Mouse (Mus musculus): Measurements from ENCODE around the gene Grik2. TPM values are rescaled to one million over a fixed set of nuclear protein-coding genes. Genes with fewer than 3 reads are reported as not detected.

Grik2 gene
- polyA plus RNA-seq, 1 experiment from 2014 or later = 1.8 TPM

DNA sequence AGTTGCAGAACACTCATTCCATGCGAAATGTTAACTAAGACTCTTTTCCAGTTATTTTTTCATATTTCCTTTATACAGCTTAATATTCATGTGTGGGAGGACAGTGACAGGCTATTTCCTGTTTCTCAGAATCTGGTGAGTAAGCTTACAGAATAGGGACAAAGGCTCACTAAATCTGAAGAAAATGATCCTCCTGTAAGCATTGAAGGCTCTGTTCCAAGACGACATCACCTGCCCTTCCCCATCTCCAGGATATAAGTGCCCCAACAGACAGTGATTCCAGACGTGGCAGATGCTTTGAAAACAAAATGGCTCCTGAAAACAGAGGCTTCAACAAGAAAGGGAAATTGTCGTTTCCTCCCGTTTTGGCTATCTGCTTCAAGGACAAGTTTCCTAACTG lies 71.7 kb downstream of the Grik2 start:
- Histone ChIP-seq H3K27me3 (ENCODE audit: insufficient read depth, low read length) (no peaks in the 10 kb centered on the region), H3K4me3 (replicated peaks; ENCODE audit: low read depth, low read length) (no peak overlapping the region), H3K4me1 (replicated peaks; ENCODE audit: insufficient read depth, low read length) (no peaks in the 10 kb centered on the region), H3K4me2 (ENCODE audit: low read length) (no peak overlapping the region), H3K27ac (no peak overlapping the region), H3K9ac (ENCODE audit: low read depth, low read length) (no peak overlapping the region), H3K9me3 (replicated peaks; ENCODE audit: low read length) (no peaks in the 10 kb centered on the region), H3K36me3 (ENCODE audit: insufficient read depth, low read length) (no peaks in the 10 kb centered on the region)
- ATAC-seq (replicated peaks; ENCODE audit: low FRiP score, low read depth) (no peak), DNase-seq (ENCODE audit: low spot score) (peak; percentile 10)
- WGBS = 53% methylated on average over 5 of the region's 5 CpGs
- no peak for TF ChIP-seq CTCF (IDR thresholded peaks at IDR 0.05; ENCODE audit: low read depth)

DNA sequence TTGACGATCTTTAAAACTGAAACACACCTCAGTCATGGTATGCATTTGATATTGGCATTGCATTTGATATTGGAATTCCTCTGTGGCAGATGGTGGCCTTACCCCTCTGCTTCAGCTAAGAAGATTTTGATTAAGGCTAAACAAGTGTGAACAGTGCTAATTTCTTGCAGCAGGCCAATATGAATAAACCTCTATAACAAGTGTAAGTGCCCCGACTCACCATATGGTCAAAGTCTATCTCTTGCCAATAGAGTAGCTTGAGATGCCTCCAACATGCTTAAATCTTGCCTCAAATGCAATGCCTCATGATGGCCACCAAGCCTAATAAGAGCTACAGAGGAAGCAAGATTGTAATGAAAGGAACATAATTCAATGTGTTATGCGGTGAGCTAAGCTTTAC lies 78.8 kb downstream of the Grik2 start:
- DNase-seq (ENCODE audit: low spot score) = no peak
- no peak overlapping the region for H3K4me2 ChIP-seq (ENCODE audit: low read length)
- 92% methylated on average over 3 of the region's 3 CpGs for WGBS
- no peaks in the 10 kb centered on the region for H3K27me3 ChIP-seq (ENCODE audit: insufficient read depth, low read length)
- H3K4me1 ChIP-seq (replicated peaks; ENCODE audit: insufficient read depth, low read length) = no peaks in the 10 kb centered on the region
- TF ChIP-seq CTCF (IDR thresholded peaks at IDR 0.05; ENCODE audit: low read depth) = no peak
- H3K4me3 ChIP-seq (replicated peaks; ENCODE audit: low read depth, low read length) = no peak overlapping the region
- no peak overlapping the region for H3K9ac ChIP-seq (ENCODE audit: low read depth, low read length)
- no peak overlapping the region for H3K27ac ChIP-seq
- H3K9me3 ChIP-seq (replicated peaks; ENCODE audit: low read length) = no peaks in the 10 kb centered on the region
- ATAC-seq (replicated peaks; ENCODE audit: low FRiP score, low read depth) = no peak
- no peaks in the 10 kb centered on the region for H3K36me3 ChIP-seq (ENCODE audit: insufficient read depth, low read length)

DNA sequence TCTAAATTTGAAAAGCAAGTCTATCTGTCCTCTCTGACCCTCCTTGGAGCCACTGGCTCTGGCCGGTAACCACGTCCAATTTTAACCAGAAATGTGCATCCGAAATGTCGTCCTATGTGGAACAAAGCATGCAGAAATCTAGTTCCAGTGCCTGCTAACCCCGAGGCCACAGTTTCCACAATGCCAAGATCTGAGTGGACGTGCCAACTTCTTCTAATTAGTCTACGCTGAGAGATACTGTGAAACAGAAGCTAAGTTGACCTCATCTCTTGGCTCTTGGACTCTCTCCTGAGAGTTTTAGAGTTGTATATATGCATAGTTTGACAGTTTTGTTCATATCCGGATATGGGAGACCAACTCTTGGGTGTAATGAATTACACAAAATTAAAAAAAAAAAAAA lies 84.1 kb downstream of the Grik2 start:
- no peaks in the 10 kb centered on the region for H3K36me3 ChIP-seq (ENCODE audit: insufficient read depth, low read length)
- H3K4me2 ChIP-seq (ENCODE audit: low read length) = no peak overlapping the region
- no peak for TF ChIP-seq CTCF (IDR thresholded peaks at IDR 0.05; ENCODE audit: low read depth)
- no peaks in the 10 kb centered on the region for H3K4me1 ChIP-seq (replicated peaks; ENCODE audit: insufficient read depth, low read length)
- no peaks in the 10 kb centered on the region for H3K27me3 ChIP-seq (ENCODE audit: insufficient read depth, low read length)
- DNase-seq (ENCODE audit: low spot score) (no peak), ATAC-seq (replicated peaks; ENCODE audit: low FRiP score, low read depth) (no peak)
- H3K27ac ChIP-seq = no peak overlapping the region
- no peaks in the 10 kb centered on the region for H3K9me3 ChIP-seq (replicated peaks; ENCODE audit: low read length)
- WGBS = 89% methylated on average over 8 of the region's 8 CpGs
- H3K9ac ChIP-seq (ENCODE audit: low read depth, low read length) = no peak overlapping the region
- no peak overlapping the region for H3K4me3 ChIP-seq (replicated peaks; ENCODE audit: low read depth, low read length)

DNA sequence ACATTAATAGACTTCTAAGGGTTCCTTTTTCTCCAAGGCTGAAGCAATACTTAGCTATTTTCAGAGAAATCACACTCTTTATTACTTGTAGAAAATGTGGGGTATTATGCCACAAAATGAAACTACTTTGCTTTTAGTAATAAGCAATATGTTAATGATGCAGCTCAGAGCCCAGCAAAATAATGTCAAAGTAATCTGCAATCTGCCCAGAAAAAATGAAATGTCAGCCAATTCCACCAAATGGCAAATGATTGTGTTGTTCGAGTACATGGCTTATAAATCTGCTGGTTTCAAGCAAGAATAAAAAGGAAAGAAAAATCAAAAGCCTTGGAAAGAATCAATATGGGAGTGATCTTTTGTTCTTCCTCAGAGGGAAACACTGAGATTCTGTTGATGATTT lies 136.2 kb downstream of the Grik2 start:
- DNase-seq (ENCODE audit: low spot score) (no peak), ATAC-seq (replicated peaks; ENCODE audit: low FRiP score, low read depth) (no peak)
- Histone ChIP-seq H3K27ac (no peak overlapping the region), H3K4me1 (replicated peaks; ENCODE audit: insufficient read depth, low read length) (no peaks in the 10 kb centered on the region), H3K4me3 (replicated peaks; ENCODE audit: low read depth, low read length) (no peak overlapping the region), H3K36me3 (ENCODE audit: insufficient read depth, low read length) (no peaks in the 10 kb centered on the region), H3K4me2 (ENCODE audit: low read length) (no peak overlapping the region), H3K9me3 (replicated peaks; ENCODE audit: low read length) (no peaks in the 10 kb centered on the region), H3K9ac (ENCODE audit: low read depth, low read length) (no peak overlapping the region), H3K27me3 (ENCODE audit: insufficient read depth, low read length) (no peaks in the 10 kb centered on the region)
- 62% methylated on average over 1 of the region's 1 CpGs for WGBS
- no peak for TF ChIP-seq CTCF (IDR thresholded peaks at IDR 0.05; ENCODE audit: low read depth)

DNA sequence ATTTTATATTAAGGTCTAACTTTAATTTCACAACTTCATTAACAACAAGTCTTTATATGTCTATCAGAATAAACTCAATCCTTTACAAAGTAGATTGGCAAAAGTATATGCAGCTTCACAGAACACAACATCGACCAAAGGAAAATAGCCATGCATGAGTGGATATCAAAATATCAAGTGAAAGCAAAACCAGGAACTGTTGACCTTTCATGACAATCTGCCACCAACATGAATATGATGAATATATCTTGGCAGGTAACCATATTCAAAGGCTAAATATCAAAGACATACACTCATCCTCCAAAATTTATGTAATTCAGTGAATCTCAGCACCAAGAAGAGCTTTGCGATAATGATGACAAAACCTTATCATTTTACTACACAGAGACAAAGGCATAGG lies 141.4 kb downstream of the Grik2 start:
- Histone ChIP-seq H3K9me3 (replicated peaks; ENCODE audit: low read length) (no peaks in the 10 kb centered on the region), H3K4me3 (replicated peaks; ENCODE audit: low read depth, low read length) (no peak overlapping the region), H3K36me3 (ENCODE audit: insufficient read depth, low read length) (no peaks in the 10 kb centered on the region), H3K4me1 (replicated peaks; ENCODE audit: insufficient read depth, low read length) (no peaks in the 10 kb centered on the region), H3K27me3 (ENCODE audit: insufficient read depth, low read length) (no peaks in the 10 kb centered on the region), H3K27ac (no peak overlapping the region), H3K9ac (ENCODE audit: low read depth, low read length) (no peak overlapping the region), H3K4me2 (ENCODE audit: low read length) (no peak overlapping the region)
- TF ChIP-seq CTCF (IDR thresholded peaks at IDR 0.05; ENCODE audit: low read depth) = no peak
- 71% methylated on average over 2 of the region's 2 CpGs for WGBS
- ATAC-seq (replicated peaks; ENCODE audit: low FRiP score, low read depth) (no peak), DNase-seq (ENCODE audit: low spot score) (no peak)

DNA sequence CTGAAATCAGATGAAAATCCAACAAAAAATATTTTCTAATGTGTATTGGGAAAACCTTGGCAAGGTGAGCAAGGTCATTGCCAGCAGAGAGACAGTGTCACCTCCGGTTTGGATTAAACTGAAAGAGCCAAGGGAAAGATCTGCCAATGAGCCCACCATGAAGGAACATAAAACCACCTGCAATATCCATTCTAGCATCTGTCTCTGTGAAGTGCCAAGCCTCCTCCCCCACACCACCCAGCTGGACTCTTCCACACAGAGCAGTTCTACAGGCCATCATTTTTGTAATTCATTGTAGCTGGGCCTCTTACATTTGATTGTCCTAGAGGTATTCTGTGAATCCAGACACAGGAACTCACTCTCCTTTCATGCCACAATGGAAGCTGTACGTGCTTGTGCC lies 148.7 kb downstream of the Grik2 start:
- no peak overlapping the region for H3K4me3 ChIP-seq (replicated peaks; ENCODE audit: low read depth, low read length)
- H3K4me2 ChIP-seq (ENCODE audit: low read length) = no peak overlapping the region
- no peaks in the 10 kb centered on the region for H3K27me3 ChIP-seq (ENCODE audit: insufficient read depth, low read length)
- ATAC-seq (replicated peaks; ENCODE audit: low FRiP score, low read depth) (no peak), DNase-seq (ENCODE audit: low spot score) (no peak)
- TF ChIP-seq CTCF (IDR thresholded peaks at IDR 0.05; ENCODE audit: low read depth) = no peak
- 75% methylated on average over 2 of the region's 2 CpGs for WGBS
- no peak overlapping the region for H3K27ac ChIP-seq
- no peaks in the 10 kb centered on the region for H3K9me3 ChIP-seq (replicated peaks; ENCODE audit: low read length)
- H3K9ac ChIP-seq (ENCODE audit: low read depth, low read length) = no peak overlapping the region
- no peaks in the 10 kb centered on the region for H3K36me3 ChIP-seq (ENCODE audit: insufficient read depth, low read length)
- no peaks in the 10 kb centered on the region for H3K4me1 ChIP-seq (replicated peaks; ENCODE audit: insufficient read depth, low read length)

DNA sequence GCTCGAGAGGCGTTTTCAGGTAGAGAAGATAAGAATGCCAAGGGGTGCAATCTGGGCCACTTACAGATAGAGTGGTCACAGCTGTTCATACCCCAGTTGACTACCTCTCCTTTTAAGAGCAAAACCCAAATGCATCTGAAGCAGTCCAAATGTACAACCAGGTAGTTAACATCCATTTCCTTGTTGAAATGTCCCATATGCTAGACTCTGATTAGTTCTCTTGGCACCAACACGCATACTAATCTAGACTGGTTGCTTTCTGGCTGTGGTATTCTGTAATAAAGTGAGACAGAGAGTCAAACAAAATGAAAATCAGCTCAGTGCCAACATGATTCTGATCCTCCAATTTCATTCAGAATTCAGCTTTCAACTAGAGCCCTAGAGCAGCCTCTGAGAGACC lies 164.6 kb downstream of the Grik2 start:
- H3K27me3 ChIP-seq (ENCODE audit: insufficient read depth, low read length) = no peaks in the 10 kb centered on the region
- no peaks in the 10 kb centered on the region for H3K4me1 ChIP-seq (replicated peaks; ENCODE audit: insufficient read depth, low read length)
- no peak overlapping the region for H3K9ac ChIP-seq (ENCODE audit: low read depth, low read length)
- no peak overlapping the region for H3K27ac ChIP-seq
- H3K9me3 ChIP-seq (replicated peaks; ENCODE audit: low read length) = no peaks in the 10 kb centered on the region
- no peak overlapping the region for H3K4me3 ChIP-seq (replicated peaks; ENCODE audit: low read depth, low read length)
- no peak for ATAC-seq (replicated peaks; ENCODE audit: low FRiP score, low read depth)
- H3K36me3 ChIP-seq (ENCODE audit: insufficient read depth, low read length) = no peaks in the 10 kb centered on the region
- 81% methylated on average over 3 of the region's 3 CpGs for WGBS
- no peak overlapping the region for H3K4me2 ChIP-seq (ENCODE audit: low read length)
- TF ChIP-seq CTCF (IDR thresholded peaks at IDR 0.05; ENCODE audit: low read depth) = no peak
- DNase-seq (ENCODE audit: low spot score) = no peak

All from kidney, postnatal 0 days (tissue).